24 mouse cellular contexts compared by ENCODE assay signal in genomic region chr11:4033471-4033870, GRCm38 (mm10). TPM values are rescaled to one million over a fixed set of nuclear protein-coding genes. Genes with fewer than 3 reads are reported as not detected.
"Had no signal": no experiment of that assay in that cellular context is flagged by ENCODE, and none has a peak within 500 bp of the region (broad histone marks: within the 10 kb centered on the region; RNA-seq: fewer than 3 reads in every experiment).

No protein-coding gene starts in this region.

- H3K36me3 ChIP-seq: midbrain, embryonic 10.5 days; midbrain, embryonic 12.5 days; neural tube, embryonic 13.5 days; neural tube, embryonic 15.5 days had no signal

- H3K4me2 ChIP-seq: lung, embryonic 14.5 days; midbrain, embryonic 12.5 days; neural tube, embryonic 13.5 days; neural tube, embryonic 15.5 days had no signal

- H3K27ac ChIP-seq: midbrain, embryonic 10.5 days; midbrain, embryonic 12.5 days; neural tube, embryonic 13.5 days; neural tube, embryonic 15.5 days had no signal

- H3K9me3 ChIP-seq: midbrain, embryonic 12.5 days; neural tube, embryonic 13.5 days; neural tube, embryonic 15.5 days had no signal

- ATAC-seq: midbrain, embryonic 16.5 days had no signal

- H3K9ac ChIP-seq: lung, embryonic 14.5 days; midbrain, embryonic 12.5 days; neural tube, embryonic 13.5 days; neural tube, embryonic 15.5 days had no signal

- H3K4me1 ChIP-seq: midbrain, embryonic 10.5 days; midbrain, embryonic 12.5 days; neural tube, embryonic 13.5 days; neural tube, embryonic 15.5 days had no signal

- H3K4me3 ChIP-seq: midbrain, embryonic 10.5 days; midbrain, embryonic 12.5 days; myocyte; neural tube, embryonic 13.5 days; neural tube, embryonic 15.5 days had no signal

- DNase-seq: lung, adult 18-20 months; lung, embryonic 14.5 days; lung, postnatal 4 days; midbrain, embryonic 14.5 days; retina, postnatal 1 day; right cerebral cortex, adult 18-20 months; right cerebral cortex, postnatal 25 days; right cerebral cortex, postnatal 4 days; spleen, adult 18-20 months; thymus, adult 2 months; thymus, postnatal 25 days; thymus, postnatal 4 days had no signal

- H3K27me3 ChIP-seq: neural tube, embryonic 13.5 days; neural tube, embryonic 15.5 days had no signal

RNA-seq across cellular contexts. Expression of gene Sec14l4, which starts 2.2 kb away (rescaled TPM):
- total RNA-seq: megakaryocyte, adult 5-6 weeks; megakaryocyte-erythroid progenitor cell, adult 5-6 weeks had no signal
- polyA plus RNA-seq: midbrain, embryonic 10.5 days; midbrain, embryonic 12.5 days; midbrain, embryonic 14.5 days; midbrain, embryonic 16.5 days; myocyte; neural tube, embryonic 11.5 days; neural tube, embryonic 13.5 days; neural tube, embryonic 15.5 days had no signal

RNA-seq across cellular contexts. Expression of gene Sec14l3, which starts 31.2 kb away (rescaled TPM):
- total RNA-seq: megakaryocyte, adult 5-6 weeks; megakaryocyte-erythroid progenitor cell, adult 5-6 weeks had no signal
- polyA plus RNA-seq: midbrain, embryonic 10.5 days; midbrain, embryonic 12.5 days; myocyte; neural tube, embryonic 11.5 days; small intestine, adult 2 months; stomach, embryonic 14.5 days; urinary bladder, adult 2 months had no signal

RNA-seq across cellular contexts. Expression of gene Gal3st1, which starts 50.0 kb away (rescaled TPM):
- total RNA-seq: megakaryocyte-erythroid progenitor cell, adult 5-6 weeks had no signal
- polyA plus RNA-seq: myocyte had no signal

RNA-seq across cellular contexts. Expression of gene 4930556J24Rik, which starts 56.9 kb away (rescaled TPM):
- total RNA-seq: megakaryocyte, adult 5-6 weeks; megakaryocyte-erythroid progenitor cell, adult 5-6 weeks had no signal
- polyA plus RNA-seq: neural tube, embryonic 11.5 days; neural tube, embryonic 15.5 days; thymus, adult 2 months had no signal
